Mouse (Mus musculus) cortical plate, adult 2 months (tissue): Measurements from ENCODE around the gene Arhgap40.

Experiments used
- CTCF ChIP-seq: fragments of 200-500 bp; IDR thresholded peaks from 2 replicates; pipeline ENCODE4 v1.5.1; 2011; ENCODE audit warnings: mild to moderate bottlenecking, control low read depth, low read length; ENCODE audit not compliant: insufficient read depth; ENCODE audit errors: extremely low read depth
- POLR2A ChIP-seq: fragments of 200-500 bp; IDR thresholded peaks from 2 replicates; pipeline ENCODE4 v1.6.1; 2011; ENCODE audit warnings: mild to moderate bottlenecking, low read length, control low read depth; ENCODE audit not compliant: insufficient read depth; ENCODE audit errors: extremely low read depth

- no peak for TF ChIP-seq CTCF
- TF ChIP-seq POLR2A: no peak
Observed at GRCm38 (mm10) chr2:158590495-158590894, 77.9 kb downstream of the Arhgap40 start.
